Mouse (Mus musculus): ENCODE data around the gene Lrba. TPM values are rescaled to one million over a fixed set of nuclear protein-coding genes. Genes with fewer than 3 reads are reported as not detected.

Gene Lrba
- total and polyA plus RNA-seq, 2 experiments from 2014 or later = 1.6 to 22.0 TPM

DNA sequence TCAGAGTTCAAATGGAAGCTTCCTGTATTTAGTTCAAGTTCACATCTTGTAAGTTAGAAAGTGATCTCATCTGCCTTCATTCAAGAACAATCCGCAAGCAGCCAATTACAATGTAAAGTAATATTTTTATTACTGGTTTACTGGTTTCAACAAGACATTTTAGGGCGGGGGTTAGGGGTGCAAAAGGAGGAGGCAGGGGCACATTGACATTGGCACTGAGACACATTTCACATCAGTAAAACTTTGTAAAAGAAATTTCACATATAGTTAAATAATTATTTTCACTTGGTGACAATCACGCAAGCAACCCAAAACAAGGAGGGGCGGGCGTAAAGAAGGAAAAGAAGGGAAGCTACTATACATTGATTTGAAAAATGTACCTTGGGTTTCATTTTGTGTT lies 321.5 kb downstream of the Lrba start:
- Histone ChIP-seq H3K9ac (replicated peaks; ENCODE audit: low read depth, low read length) (no peak overlapping the region), H3K27ac (ENCODE audit: low read depth) (no peak overlapping the region), H3K36me3 (replicated peaks; ENCODE audit: control insufficient read depth, insufficient read depth, low read length) (no peaks in the 10 kb centered on the region), H3K4me2 (ENCODE audit: low read depth, low read length) (peak overlapping the region; percentile 73), H3K9me3 (replicated peaks; ENCODE audit: control insufficient read depth, low read length) (no peaks in the 10 kb centered on the region), H3K27me3 (ENCODE audit: control insufficient read depth, insufficient read depth, low read length) (peaks cover 49% of the 10 kb centered on the region), H3K4me3 (ENCODE audit: low read depth, low read length) (peak overlapping the region; percentile 54), H3K4me1 (ENCODE audit: control insufficient read depth, insufficient read depth) (peaks cover 19% of the 10 kb centered on the region; the same call in 1 of the 2 replicates)
- DNase-seq (ENCODE audit: low spot score) (peak; percentile 36), ATAC-seq (ENCODE audit: insufficient read depth, low read depth) (no peak)
- WGBS = 36% methylated on average over 5 of the region's 5 CpGs
- no peak for TF ChIP-seq CTCF (IDR thresholded peaks at IDR 0.05; ENCODE audit: low read depth)
- TF ChIP-seq EP300 (IDR thresholded peaks at IDR 0.05; ENCODE audit: low read depth) = no peak

DNA sequence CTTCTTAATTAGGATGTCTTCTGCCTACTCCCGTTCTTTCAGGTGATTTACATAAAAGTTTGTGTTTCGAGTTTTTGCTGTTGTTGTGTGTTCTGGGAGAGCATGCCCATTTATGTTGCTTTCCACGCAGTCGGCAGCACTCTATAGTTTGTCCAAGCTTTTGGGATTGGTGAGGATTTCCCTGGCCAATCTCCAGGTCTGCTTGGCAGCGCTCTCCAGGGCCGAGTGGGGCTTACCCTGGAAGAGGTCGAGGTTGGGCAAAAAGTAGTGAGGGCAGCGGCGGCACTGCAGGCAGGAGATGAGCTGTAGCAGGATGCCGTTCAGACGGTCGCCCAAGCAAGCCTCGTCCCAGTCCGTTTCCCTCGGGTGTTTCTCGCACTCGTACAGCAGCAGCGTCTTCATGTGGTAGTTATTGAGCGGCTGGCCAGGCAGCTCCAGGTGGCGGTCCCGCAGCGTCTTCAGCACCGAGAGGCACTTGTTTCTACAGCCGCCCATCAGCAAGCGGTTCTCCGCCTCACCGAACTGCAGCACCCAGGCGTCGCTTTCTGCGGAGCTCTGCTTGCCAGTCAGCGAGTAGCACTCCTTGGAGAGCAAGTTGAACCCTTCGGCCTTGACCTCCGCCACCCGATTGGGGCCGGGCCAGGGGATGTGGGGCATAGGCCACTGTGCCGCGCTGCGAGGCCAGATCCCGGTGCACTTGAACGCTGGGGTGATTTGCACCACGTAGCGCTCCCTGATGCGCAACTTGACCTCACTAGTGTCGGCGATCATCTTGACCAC lies 322.2 kb downstream of the Lrba start:
- Histone ChIP-seq H3K36me3 (replicated peaks; ENCODE audit: control insufficient read depth, insufficient read depth, low read length) (no peaks in the 10 kb centered on the region), H3K27ac (ENCODE audit: low read depth) (no peak overlapping the region), H3K4me2 (ENCODE audit: low read depth, low read length) (peak overlapping the region; percentile 73), H3K9me3 (replicated peaks; ENCODE audit: control insufficient read depth, low read length) (no peaks in the 10 kb centered on the region), H3K27me3 (ENCODE audit: control insufficient read depth, insufficient read depth, low read length) (peaks cover 56% of the 10 kb centered on the region), H3K4me3 (ENCODE audit: low read depth, low read length) (peak overlapping the region; percentile 54), H3K9ac (replicated peaks; ENCODE audit: low read depth, low read length) (0 out of 2 replicates have a peak overlapping the region, but pooled peaks have one; percentile 24), H3K4me1 (ENCODE audit: control insufficient read depth, insufficient read depth) (peaks cover 19% of the 10 kb centered on the region; the same call in 1 of the 2 replicates)
- under 1% methylated on average over 45 of the region's 45 CpGs for WGBS
- peak; percentile 42; the same call in 1 of the 2 replicates for ATAC-seq (ENCODE audit: insufficient read depth, low read depth)
- no peak for TF ChIP-seq CTCF (IDR thresholded peaks at IDR 0.05; ENCODE audit: low read depth)
- no peak for TF ChIP-seq EP300 (IDR thresholded peaks at IDR 0.05; ENCODE audit: low read depth)
- DNase-seq (ENCODE audit: low spot score) = peak; percentile 40

DNA sequence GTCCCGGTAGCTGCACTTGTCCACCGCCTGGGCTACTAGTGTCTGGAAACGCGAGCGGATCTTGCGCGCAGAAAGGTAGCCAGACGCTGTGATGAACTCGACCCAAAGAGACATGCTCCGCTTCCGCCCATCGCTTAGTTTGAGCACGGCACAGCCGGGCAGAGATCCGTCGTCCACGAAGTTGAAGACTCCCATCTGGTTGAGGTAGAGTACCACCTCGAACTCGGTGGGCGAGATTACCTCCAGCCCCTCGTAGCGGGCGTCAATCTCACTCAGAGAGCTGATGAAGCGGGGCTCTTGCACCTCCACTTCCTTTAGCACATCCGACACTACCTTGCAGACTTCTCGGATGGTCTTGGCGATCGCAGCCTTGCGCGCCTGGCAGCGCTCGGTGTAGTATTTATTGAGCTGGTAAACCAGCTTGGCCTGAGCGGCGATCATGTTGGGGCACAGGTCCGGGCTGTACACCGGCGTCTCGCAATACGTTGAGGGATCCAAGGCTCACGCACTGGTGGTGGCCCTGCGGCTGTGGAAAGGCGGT lies 322.8 kb downstream of the Lrba start:
- DNase-seq (ENCODE audit: low spot score) (no peak), ATAC-seq (ENCODE audit: insufficient read depth, low read depth) (peak; percentile 18; the same call in 1 of the 2 replicates)
- 0 out of 2 replicates have a peak overlapping the region, but pooled peaks have one; percentile 24 for H3K9ac ChIP-seq (replicated peaks; ENCODE audit: low read depth, low read length)
- peak overlapping the region; percentile 54 for H3K4me3 ChIP-seq (ENCODE audit: low read depth, low read length)
- no peaks in the 10 kb centered on the region for H3K9me3 ChIP-seq (replicated peaks; ENCODE audit: control insufficient read depth, low read length)
- H3K4me2 ChIP-seq (ENCODE audit: low read depth, low read length) = peak overlapping the region; percentile 73
- TF ChIP-seq CTCF (IDR thresholded peaks at IDR 0.05; ENCODE audit: low read depth) = no peak
- TF ChIP-seq EP300 (IDR thresholded peaks at IDR 0.05; ENCODE audit: low read depth) = no peak
- whole genome bisulfite sequencing = 2% methylated on average over 42 of the region's 42 CpGs
- H3K27me3 ChIP-seq (ENCODE audit: control insufficient read depth, insufficient read depth, low read length) = peaks cover 62% of the 10 kb centered on the region
- H3K4me1 ChIP-seq (ENCODE audit: control insufficient read depth, insufficient read depth) = peaks cover 19% of the 10 kb centered on the region; the same call in 1 of the 2 replicates
- no peaks in the 10 kb centered on the region for H3K36me3 ChIP-seq (replicated peaks; ENCODE audit: control insufficient read depth, insufficient read depth, low read length)
- no peak overlapping the region for H3K27ac ChIP-seq (ENCODE audit: low read depth)

DNA sequence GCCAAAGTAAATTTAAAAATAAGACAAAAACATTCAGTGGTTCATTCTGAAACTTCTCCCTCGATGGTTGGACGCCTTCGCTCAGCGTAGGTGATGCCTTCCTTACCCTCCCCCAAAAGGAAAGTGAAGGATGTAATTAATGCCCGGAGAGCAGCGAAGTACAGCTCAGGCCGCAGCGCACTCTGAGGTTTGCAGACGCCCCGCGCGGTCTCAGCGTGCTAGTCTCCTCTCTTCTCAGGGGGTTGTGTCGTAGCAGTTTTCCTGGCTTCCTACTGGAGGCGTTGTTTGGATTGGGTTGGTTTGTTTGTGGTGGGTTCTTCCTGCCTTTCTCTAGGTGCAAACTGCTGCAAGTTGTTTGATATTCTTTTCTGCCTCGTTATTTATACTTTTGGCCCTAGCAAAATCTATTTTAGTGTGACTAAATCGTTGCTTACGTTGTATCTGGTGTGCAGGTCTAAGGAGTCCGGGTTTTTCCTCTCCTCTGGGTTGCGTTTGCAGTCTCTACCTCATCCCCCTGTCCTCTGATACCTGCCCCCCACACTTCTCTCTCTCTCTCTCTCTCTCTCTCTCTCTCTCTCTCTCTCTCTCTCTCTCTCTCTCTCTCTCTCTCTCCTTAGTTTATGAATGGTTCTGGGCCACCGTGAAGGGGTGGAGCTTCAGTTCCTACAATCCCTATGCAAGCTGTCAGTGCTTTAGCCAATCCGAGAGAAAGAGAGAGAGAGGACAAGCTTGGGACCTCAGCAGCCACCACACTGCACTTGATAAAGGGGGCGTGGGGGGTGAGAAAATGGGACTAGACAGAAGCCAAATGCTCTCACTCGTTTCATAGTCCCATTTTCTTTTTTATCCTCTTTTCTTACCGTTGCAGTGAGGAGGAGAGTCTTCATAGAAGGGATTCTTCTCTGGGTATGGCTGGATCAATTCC lies 323.9 kb downstream of the Lrba start, which contains the start of gene Mab21l2:
Mab21l2 (minus strand) TSS at position 539 of the 925 bp plus-strand sequence.
- peaks cover 62% of the 10 kb centered on the region for H3K27me3 ChIP-seq (ENCODE audit: control insufficient read depth, insufficient read depth, low read length)
- no peaks in the 10 kb centered on the region for H3K9me3 ChIP-seq (replicated peaks; ENCODE audit: control insufficient read depth, low read length)
- peak; percentile 36 for DNase-seq (ENCODE audit: low spot score)
- H3K4me3 ChIP-seq (ENCODE audit: low read depth, low read length) = peak within 1 kb of the TSS; percentile 54
- WGBS = 9% methylated on average over 25 of the region's 25 CpGs
- peak; percentile 60; the same call in 1 of the 2 replicates for ATAC-seq (ENCODE audit: insufficient read depth, low read depth)
- no peak within 1 kb of the TSS for H3K9ac ChIP-seq (replicated peaks; ENCODE audit: low read depth, low read length)
- H3K36me3 ChIP-seq (replicated peaks; ENCODE audit: control insufficient read depth, insufficient read depth, low read length) = no peaks in the 10 kb centered on the region
- peak within 1 kb of the TSS; percentile 73 for H3K4me2 ChIP-seq (ENCODE audit: low read depth, low read length)
- peaks cover 19% of the 10 kb centered on the region; the same call in 1 of the 2 replicates for H3K4me1 ChIP-seq (ENCODE audit: control insufficient read depth, insufficient read depth)
- TF ChIP-seq EP300 (IDR thresholded peaks at IDR 0.05; ENCODE audit: low read depth) = no peak
- TF ChIP-seq CTCF (IDR thresholded peaks at IDR 0.05; ENCODE audit: low read depth) = no peak
- no peak within 1 kb of the TSS for H3K27ac ChIP-seq (ENCODE audit: low read depth)

All from heart, postnatal 0 days (tissue).